Mouse (Mus musculus) brain, adult 2 months (tissue): ENCODE measurements at regions not wholly inside any gene's neighbourhood (a gene's known extent, or its start where the extent isn't known, plus 50 kb on each side); places are given as distances from the start of the nearest gene placed in this dataset.

Experiments
- DNase-seq: peaks from one replicate; pipeline ENCODE4 v3.0.0; 2011; ENCODE audit warnings: low read depth, low spot score

DNA sequence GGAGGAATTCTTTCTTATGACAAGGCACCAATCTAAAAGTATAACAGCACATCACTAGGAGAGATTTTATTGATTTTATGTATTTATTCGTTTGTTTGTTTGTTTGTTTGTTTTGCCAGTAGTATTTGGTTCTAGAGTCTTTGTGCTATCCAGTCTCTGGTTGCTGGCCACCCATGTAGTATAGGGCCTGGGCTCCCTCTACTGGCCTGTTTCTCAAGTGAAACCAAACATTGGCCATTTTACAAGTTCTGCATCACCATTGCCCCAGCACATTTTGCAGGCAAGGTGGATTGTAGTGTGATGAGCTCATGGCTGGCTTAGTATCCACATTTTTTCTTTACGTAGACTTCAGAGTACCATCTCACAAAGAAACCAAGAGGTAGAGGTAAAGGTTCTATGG lies 376.9 kb upstream of the Luzp2 start:
- DNase-seq = peak; percentile 67

DNA sequence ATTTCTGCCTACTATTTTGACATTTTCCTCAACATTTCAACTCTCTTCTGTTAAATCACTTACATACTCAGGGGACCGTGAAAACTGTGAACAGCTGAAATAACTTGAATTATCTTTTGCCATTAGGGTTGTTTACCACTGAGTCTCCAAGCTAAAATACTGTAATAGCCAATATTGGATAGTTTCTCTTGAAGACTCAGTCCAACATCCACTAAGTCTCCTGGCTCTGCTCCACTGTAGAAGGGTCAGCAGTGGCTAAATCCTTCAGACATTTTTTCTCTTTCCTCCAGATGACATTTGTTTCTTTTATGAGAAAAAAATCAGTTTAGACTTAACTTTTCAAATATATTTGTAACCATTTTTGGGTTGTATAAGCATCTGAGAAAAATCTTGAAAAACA lies 344.0 kb upstream of the Luzp2 start:
- DNase-seq = no peak

DNA sequence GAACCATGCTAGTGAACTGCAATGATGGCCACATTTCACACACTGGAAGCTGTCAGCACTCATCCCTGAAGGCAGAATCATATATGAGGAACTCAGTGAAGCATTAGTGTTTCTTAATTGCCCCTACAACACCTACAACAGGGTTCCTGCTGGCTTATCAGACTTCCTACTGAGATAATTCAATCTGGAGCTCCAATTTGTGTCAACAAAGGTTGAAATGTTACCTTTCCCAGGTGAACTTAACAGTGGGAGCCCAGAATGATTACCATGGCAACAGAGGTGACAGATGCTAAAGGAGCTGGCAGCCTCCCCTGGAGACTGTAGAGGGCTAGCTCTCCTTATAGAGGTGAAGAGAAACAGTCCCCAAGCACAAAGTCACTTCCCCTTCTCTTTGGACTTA lies 330.1 kb upstream of the Luzp2 start:
- peak; percentile 7 for DNase-seq

DNA sequence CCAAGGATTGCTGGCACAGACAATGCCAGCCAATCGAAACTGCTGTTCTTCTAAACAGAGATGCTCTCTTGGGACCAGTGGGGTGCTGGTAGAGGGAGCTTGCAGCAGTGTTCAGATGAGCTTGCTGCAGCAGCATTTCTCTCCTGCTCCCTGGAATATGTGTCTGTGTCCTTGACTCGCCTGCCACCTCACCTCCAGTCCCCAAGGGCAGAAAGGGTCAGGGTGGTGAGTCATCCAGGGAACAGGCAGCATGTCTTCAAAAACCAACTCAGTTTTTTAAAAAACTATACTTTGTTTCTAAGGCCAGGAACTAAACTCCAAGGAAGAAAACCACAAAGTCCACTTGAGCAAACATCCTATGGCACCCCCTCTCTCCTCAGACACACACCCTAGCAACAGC lies 328.3 kb upstream of the Luzp2 start:
- no peak for DNase-seq

DNA sequence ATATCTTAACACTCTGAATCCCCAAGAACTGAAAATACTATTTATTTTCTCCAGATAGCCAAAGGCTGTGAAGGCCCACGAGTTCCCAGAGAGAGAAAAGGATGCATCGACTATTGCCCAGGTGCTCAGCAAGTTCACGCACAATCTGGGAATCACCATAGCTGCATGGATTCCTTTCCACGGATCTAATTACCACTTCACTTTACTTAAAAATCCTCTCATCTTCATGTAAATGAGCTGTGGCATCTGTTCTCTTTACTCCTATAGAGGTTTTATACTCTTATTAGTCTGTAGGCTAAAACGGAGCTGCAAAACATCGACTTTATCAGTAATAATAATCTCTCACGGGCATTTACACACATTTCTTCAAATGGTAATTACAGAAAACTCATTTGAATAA lies 299.6 kb upstream of the Luzp2 start:
- DNase-seq = no peak

DNA sequence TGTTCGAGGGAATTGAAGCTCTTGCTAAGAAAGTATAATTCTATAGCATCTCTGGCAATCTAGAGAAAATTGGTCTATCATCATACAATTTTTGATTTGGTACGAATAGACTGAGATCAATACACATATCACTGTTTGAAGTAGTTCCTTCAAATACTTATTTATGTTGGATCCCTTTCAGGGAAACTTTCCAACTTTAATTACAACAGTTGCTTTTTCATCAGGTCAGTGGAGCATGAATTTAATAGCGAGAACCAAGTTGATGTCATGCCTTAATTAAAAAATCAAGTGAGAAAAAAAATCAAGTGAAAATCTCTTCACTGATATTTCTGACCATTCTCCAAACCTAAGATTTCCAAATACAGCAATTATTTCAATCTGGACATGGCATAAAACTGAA lies 277.9 kb upstream of the Luzp2 start:
- DNase-seq = no peak

DNA sequence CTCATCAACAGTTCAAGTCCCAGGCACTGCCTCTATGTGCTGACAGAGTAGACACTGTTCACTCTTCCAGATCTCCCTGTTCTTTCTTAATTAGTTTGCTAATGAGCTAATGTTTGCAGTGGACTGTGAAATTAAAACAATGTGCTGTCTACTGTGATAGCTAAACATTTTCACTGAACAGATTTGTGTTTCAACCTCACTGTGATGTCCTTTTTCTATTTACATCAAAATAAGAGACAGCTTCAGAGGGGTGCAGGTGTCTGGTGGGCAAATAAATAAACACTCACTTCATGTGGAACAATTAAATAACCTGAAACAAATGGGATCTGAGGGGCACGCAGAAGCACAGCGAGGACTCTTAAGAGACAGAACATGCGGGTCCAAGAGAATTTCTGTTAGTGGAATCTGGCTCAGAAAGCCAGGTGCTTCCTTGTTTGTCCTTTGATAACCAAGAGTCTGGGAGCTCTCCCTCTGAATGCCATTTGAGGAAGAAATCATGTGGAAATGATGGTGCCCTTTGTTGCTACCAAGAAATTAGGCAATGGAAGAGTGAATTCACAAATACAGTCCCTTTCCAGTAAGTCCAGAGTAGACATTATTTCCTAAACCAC lies 269.6 kb upstream of the Luzp2 start:
- DNase-seq = peak; percentile 3

DNA sequence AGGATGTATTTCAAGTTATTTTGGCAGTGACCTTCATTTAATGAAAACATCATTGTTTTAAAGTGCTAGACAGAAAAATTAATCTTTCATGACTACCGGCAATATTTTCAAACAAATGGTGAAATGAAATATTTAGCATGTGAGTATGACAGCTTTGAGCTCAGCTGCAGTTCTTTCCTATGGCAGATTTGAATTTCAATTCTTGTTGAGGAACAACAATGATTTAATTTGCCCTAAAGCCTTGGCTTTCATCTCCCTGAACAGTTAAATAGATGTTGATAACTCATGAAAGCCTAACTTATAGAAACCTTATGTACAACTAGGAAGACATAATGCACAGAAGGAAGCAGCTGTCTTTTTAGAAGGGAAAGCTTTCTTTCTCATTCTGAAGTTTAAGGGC lies 235.5 kb upstream of the Luzp2 start:
- peak; percentile 2 for DNase-seq

DNA sequence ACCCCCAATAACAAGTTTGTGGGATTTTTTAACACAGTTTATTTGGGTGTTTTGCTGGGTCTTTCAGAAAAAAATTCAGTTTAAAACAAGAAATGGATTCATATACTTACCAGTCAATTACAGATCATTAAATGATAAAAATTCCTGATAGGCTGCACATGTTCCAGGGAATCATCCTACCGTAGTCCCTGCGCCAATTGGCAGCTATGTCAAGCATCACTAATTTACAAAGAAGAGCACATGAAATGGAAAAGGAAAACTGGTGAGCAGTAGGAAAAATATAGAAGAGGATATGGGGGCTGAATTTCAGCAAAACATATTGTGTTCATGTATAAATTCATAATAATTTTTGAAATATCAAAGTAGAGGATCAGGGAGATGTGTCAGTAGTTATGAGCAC lies 212.9 kb upstream of the Luzp2 start:
- DNase-seq = no peak

DNA sequence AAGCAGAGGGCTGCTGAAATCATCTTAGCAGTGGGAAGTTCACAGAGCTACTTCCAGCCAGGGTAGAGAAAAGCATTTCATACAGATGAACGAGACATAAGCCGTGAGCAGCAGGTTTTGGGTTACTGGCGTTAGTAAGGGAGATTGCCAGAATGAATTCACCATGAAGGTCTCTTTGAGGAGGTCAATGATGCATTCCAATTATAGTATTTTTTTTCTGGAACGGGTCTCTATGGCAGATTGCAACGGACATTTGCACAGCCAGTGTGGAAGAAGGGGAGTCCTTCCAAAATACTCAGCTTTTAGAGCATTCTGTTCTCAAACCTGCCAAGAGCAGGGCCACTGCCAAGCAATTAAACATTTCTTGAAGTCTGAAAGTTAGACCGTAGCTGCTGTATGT lies 201.4 kb upstream of the Luzp2 start:
- DNase-seq = peak; percentile 56

DNA sequence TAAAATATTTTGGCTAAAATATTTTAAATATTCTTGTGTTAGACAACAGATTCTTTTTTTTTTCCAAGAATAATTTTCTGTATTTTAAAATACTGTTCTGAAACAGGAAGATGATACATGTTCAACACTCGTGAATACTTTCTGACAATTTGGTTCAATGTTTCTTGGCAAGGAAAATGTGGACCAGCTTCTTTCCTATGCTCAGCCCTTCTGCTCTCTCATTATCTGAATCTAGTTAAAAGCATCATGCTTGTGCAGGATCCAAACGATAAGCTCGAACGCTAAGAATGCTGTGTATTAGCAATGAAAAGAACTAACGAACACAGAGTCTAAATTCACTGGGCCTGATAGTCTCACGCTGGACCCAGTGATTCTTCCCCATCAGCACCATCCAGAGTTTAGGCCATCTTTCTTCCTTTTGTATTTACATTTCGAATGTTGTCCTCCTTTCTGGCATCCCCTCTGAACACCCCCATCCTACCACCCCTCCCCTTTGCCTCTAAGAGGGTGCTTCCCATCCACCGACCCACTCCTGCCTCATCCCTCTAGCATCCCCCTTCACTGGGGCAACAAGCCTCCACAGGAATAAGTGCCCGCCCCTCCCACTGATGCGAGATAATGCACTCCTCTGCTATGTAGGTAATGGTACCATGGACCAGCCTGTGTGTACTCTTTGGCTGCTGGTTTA lies 200.8 kb upstream of the Luzp2 start:
- DNase-seq = peak; percentile 55

DNA sequence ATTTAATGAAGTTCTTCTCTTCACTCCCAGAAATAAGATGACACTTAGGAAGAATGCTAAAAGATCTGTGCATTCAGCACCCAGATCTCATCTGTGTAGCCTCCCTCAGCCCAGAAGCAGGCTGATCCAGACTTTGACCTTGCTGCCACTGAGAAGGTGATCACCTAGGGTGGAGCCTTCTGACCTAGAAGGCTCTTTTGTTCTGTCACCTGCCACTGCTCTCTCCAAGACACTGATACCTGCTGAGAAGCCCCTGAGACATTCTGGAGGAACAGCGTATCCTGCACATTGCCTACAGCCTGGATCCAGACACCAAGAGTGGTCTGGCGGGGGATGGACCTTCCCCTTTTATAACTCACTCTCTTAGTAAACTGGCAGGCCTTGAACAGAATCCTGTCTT lies 190.0 kb upstream of the Luzp2 start:
- no peak for DNase-seq

DNA sequence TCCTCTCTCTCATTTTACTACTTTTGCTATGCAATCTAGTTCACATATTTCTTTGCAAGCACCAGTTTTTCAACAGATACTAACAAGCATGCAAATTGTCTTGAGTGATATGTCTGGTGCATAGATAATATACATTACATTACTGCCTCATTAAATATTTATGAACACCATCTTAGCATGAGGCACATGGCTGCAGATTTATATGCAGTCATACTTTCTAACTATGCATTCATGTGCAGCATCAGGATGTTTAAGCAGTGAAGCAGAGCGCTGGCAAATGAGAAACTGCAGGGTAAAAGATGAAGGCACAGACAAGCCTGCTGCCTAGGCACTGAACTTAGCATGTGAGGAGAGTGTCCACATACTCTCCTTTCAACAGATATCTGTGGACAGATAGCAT lies 186.3 kb upstream of the Luzp2 start:
- no peak for DNase-seq
